Mouse (Mus musculus) ES-E14 (cell line): ENCODE results near the gene Pcp4l1.

ENCODE experiments used
- HCFC1 ChIP-seq: IDR thresholded peaks from 2 replicates; pipeline ENCODE4 v1.6.1; 2012; ENCODE audit warnings: low read length, inconsistent platforms, borderline replicate concordance; ENCODE audit not compliant: insufficient read depth
- MAFK ChIP-seq: IDR thresholded peaks from 2 replicates; pipeline ENCODE4 v1.6.1; 2014; ENCODE audit warnings: mild to moderate bottlenecking, low read depth, low read length, inconsistent platforms; ENCODE audit not compliant: insufficient read depth
- ZC3H11A ChIP-seq: IDR thresholded peaks from 2 replicates; pipeline ENCODE4 v1.6.1; 2012; ENCODE audit warnings: low read depth, mild to moderate bottlenecking, inconsistent platforms, low read length, borderline replicate concordance
- ZNF384 ChIP-seq: IDR thresholded peaks from 2 replicates; pipeline ENCODE4 v1.6.1; 2012; ENCODE audit warnings: low read depth, low read length, inconsistent platforms

DNA sequence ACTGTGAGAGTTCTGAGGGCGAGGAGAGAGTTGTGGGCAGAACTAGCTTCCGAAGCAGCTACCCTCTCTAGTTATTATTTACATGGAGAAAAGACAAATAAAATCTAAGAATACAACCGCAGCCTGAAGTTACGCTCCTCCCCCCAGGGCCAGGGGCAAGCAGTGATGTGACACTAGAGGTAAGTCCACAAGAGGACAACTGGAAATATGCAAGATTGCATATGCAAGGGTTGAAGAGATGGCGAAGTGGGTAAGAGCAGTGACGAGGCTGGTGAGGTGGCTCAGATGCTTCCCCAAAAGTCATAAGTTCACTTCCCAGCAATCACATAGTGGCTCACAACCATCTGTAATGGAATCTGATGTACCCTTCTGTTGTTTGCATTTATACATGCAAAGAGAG is 27.1 kb upstream of the Pcp4l1 start:
- no peak for TF ChIP-seq ZC3H11A
- no peak for TF ChIP-seq MAFK
- TF ChIP-seq ZNF384 = no peak
- TF ChIP-seq HCFC1 = no peak
